Mouse (Mus musculus) ES-Bruce4 (cell line): Measurements from ENCODE around the gene Myod1. TPM values are rescaled to one million over a fixed set of nuclear protein-coding genes. Genes with fewer than 3 reads are reported as not detected.

ENCODE experiments used
- H3K27ac ChIP-seq: 2 replicates; pipeline ENCODE4 v1.5.1; 2012; ENCODE audit warnings: low read length, inconsistent platforms; ENCODE audit not compliant: insufficient read depth
- H3K27me3 ChIP-seq: 2 replicates; pipeline ENCODE4 v1.6.1; 2012; ENCODE audit warnings: mild to moderate bottlenecking, low read length, inconsistent platforms; ENCODE audit not compliant: control insufficient read depth, poor library complexity, insufficient read depth, severe bottlenecking
- H3K36me3 ChIP-seq: 2 replicates; pipeline ENCODE4 v1.6.1; 2012; ENCODE audit warnings: inconsistent platforms, mild to moderate bottlenecking, low read length, moderate library complexity; ENCODE audit not compliant: control insufficient read depth, poor library complexity, insufficient read depth, severe bottlenecking
- H3K4me1 ChIP-seq: one replicate; pipeline ENCODE4 v1.8.1; 2011; ENCODE audit warnings: low read length; ENCODE audit not compliant: control insufficient read depth, insufficient read depth
- H3K4me3 ChIP-seq: 2 replicates; pipeline ENCODE4 v1.5.1; 2011; ENCODE audit warnings: low read depth, mild to moderate bottlenecking, low read length
- H3K9ac ChIP-seq: 2 replicates; pipeline ENCODE4 v1.6.1; 2012; ENCODE audit warnings: low read depth, mild to moderate bottlenecking, inconsistent platforms; ENCODE audit not compliant: poor library complexity, severe bottlenecking
- H3K9me3 ChIP-seq: replicated peaks from 2 replicates; pipeline ENCODE4 v1.6.1; 2012; ENCODE audit warnings: mild to moderate bottlenecking, low read length, inconsistent platforms; ENCODE audit not compliant: control insufficient read depth, poor library complexity, insufficient read depth, severe bottlenecking
- CTCF ChIP-seq: IDR thresholded peaks from one replicate; pipeline ENCODE4 v1.8.1; 2011; ENCODE audit warnings: low read depth, low read length
- EP300 ChIP-seq: IDR thresholded peaks from 2 replicates; pipeline ENCODE4 v1.6.1; 2011; ENCODE audit warnings: low read depth, low read length; ENCODE audit not compliant: insufficient read depth
- POLR2A ChIP-seq: IDR thresholded peaks from one replicate; pipeline ENCODE4 v1.8.1; 2011; ENCODE audit warnings: low read length; ENCODE audit not compliant: insufficient read depth
- polyA plus RNA-seq: library from polyadenylated mRNA; stranded (reverse); fragments of >200 nt; gene quantifications from 2 replicates; pipeline ENCODE4 v1.2.4, GENCODE M21; 2011; ENCODE audit warnings: low read depth; ENCODE audit not compliant: missing spikeins, insufficient read depth, insufficient read length

The Myod1 gene
- polyA plus RNA-seq, 1 experiment = not detected

DNA sequence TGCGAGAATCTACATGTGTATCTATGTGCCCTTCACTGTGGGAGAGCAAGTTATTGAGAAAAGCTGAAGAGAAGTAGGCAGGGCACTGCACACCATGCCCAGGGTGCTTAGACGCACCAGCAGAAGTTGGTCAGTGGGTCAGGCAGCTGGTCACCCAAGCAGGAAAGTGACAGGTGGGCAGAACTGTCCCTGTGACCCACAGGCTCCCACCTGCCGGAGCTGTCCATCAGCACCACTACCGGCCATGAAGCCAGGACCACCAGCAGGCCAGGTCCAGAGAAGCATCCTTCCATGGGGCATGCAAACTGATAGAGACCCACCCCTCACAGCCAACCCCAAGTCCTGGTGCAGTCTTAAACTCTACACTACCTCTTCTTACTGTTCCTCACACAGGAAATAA is 28.6 kb upstream of the Myod1 start:
- no peak overlapping the region for H3K4me3 ChIP-seq
- no peak overlapping the region for H3K27ac ChIP-seq
- H3K4me1 ChIP-seq = no peaks in the 10 kb centered on the region
- TF ChIP-seq EP300 (no peak), CTCF (no peak), POLR2A (no peak)
- H3K9ac ChIP-seq = no peak overlapping the region
- H3K27me3 ChIP-seq = no peaks in the 10 kb centered on the region
- no peaks in the 10 kb centered on the region for H3K9me3 ChIP-seq
- H3K36me3 ChIP-seq = no peaks in the 10 kb centered on the region

DNA sequence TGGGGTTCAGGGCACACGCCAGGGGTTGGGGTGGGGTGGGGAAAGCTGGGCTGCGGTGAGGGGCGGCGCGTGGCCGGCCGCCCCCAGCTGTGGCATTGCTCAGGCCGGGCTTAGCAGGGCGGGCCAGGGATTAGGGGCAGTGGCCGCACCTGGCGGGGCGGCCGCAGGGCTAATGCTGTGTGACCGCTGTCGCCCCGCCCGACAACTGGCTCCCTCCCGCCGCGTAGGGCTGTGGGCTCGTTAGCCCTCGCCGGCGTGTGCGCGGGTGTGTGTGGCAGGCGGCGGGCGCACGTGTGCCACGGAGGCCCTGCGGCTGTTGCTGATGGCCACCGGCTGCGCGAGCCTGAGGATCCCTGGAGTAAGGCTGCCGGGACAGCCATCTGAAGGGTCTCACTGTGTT is 27.5 kb upstream of the Myod1 start:
- TF ChIP-seq CTCF = no peak
- Histone ChIP-seq H3K9ac (no peak overlapping the region), H3K36me3 (no peaks in the 10 kb centered on the region), H3K27me3 (no peaks in the 10 kb centered on the region), H3K4me3 (peak overlapping the region; percentile 40), H3K4me1 (no peaks in the 10 kb centered on the region), H3K9me3 (no peaks in the 10 kb centered on the region), H3K27ac (no peak overlapping the region)

GRCm38 (mm10) chr7:46350119-46350702 is 26.1 kb upstream of the Myod1 start:
- Histone ChIP-seq H3K36me3 (no peaks in the 10 kb centered on the region), H3K9ac (no peak overlapping the region), H3K27me3 (no peaks in the 10 kb centered on the region), H3K9me3 (no peaks in the 10 kb centered on the region), H3K4me1 (no peaks in the 10 kb centered on the region), H3K4me3 (no peak overlapping the region), H3K27ac (no peak overlapping the region)
- TF ChIP-seq POLR2A (no peak), CTCF (no peak), EP300 (no peak)

DNA sequence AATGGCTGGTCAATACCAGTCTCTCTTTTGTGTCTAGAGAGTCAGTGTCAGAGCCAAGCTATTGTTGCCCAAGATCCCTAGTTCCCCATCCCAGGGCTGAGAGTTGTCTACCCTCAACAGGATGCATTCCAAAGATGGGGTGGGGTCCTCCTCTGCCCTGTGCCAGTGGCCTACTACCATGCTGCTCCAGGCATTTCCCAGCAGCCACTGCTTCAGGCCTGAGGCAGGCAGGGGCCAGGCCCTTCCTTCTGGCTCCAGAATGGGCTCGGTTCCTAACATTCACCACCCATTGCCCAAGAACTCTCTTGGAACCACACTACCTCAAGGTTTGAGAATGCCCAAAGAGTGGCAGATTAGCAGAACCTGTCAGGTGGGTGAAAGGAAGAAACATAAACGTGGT is 23.5 kb upstream of the Myod1 start:
- Histone ChIP-seq H3K36me3 (no peaks in the 10 kb centered on the region), H3K4me1 (no peaks in the 10 kb centered on the region), H3K4me3 (no peak overlapping the region), H3K9ac (no peak overlapping the region), H3K27me3 (no peaks in the 10 kb centered on the region), H3K9me3 (no peaks in the 10 kb centered on the region), H3K27ac (no peak overlapping the region)
- TF ChIP-seq CTCF (no peak), POLR2A (no peak), EP300 (no peak)

- Histone ChIP-seq H3K4me1 (no peaks in the 10 kb centered on the region), H3K9ac (no peak overlapping the region), H3K27ac (no peak overlapping the region), H3K36me3 (no peaks in the 10 kb centered on the region), H3K27me3 (no peaks in the 10 kb centered on the region), H3K9me3 (no peaks in the 10 kb centered on the region), H3K4me3 (no peak overlapping the region)
- TF ChIP-seq CTCF (no peak), EP300 (no peak)
Observed at GRCm38 (mm10) chr7:46353216-46353615, 23.1 kb upstream of the Myod1 start.

DNA sequence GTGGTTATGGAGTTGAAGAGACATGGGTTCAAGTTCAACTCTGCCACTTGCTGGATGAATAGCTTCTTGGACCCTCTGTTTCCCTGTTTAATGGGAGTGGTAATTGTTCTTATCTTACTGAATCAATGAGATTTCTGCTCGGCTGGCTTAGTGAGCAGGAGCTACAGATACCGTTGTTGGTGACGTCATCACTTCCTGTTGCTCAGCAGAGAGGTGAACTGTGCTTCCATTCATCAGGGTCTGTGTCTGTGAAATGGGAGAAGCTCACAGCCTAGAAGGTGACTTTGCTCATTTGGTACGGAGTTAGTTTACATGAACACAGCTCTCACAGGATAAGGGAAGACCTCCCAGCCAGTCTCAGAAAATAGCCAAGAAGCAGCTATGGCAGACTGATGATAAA is 22.4 kb upstream of the Myod1 start:
- H3K27me3 ChIP-seq = no peaks in the 10 kb centered on the region
- no peaks in the 10 kb centered on the region for H3K36me3 ChIP-seq
- no peak overlapping the region for H3K4me3 ChIP-seq
- no peak overlapping the region for H3K9ac ChIP-seq
- no peaks in the 10 kb centered on the region for H3K4me1 ChIP-seq
- no peaks in the 10 kb centered on the region for H3K9me3 ChIP-seq
- no peak overlapping the region for H3K27ac ChIP-seq
- TF ChIP-seq POLR2A = no peak

- H3K27ac ChIP-seq = no peak overlapping the region
- H3K27me3 ChIP-seq = no peaks in the 10 kb centered on the region
- H3K9ac ChIP-seq = no peak overlapping the region
- no peaks in the 10 kb centered on the region for H3K4me1 ChIP-seq
- TF ChIP-seq EP300 (no peak), CTCF (no peak), POLR2A (no peak)
- H3K4me3 ChIP-seq = no peak overlapping the region
- no peaks in the 10 kb centered on the region for H3K36me3 ChIP-seq
- H3K9me3 ChIP-seq = no peaks in the 10 kb centered on the region
Observed at GRCm38 (mm10) chr7:46361776-46362175, 14.5 kb upstream of the Myod1 start.
